Mouse (Mus musculus) stomach, postnatal 0 days (tissue): Measurements from ENCODE around the gene Psmd3.

ENCODE experiments used
- CTCF ChIP-seq: IDR thresholded peaks from 2 replicates; pipeline ENCODE4 v1.5.1; 2016; ENCODE audit warnings: antibody characterized with exemption, low read depth, mild to moderate bottlenecking, moderate library complexity
- EP300 ChIP-seq: optimal IDR thresholded peaks from 2 replicates; pipeline ENCODE3; 2016; ENCODE audit warnings: antibody characterized with exemption

DNA sequence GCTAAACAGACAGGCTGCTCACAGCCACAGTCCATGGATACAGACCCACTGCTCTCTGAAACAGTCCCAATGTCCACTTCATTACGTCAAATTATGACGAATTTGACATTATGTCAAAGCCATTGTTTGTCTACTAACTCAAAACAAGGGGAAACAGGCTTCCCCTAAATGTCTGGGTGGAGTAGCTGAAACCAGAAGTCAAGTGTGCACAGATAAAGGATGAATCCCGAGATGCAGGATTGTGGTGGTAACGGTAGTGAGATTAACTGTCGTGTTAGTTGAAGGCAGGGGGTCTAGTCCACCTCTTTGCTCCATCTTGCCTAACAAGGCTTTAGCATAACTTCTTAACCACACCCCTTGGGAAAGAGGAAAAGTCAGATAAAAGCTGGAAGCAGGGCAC, 9.9 kb upstream of the Psmd3 start:
- TF ChIP-seq EP300 (no peak), CTCF (no peak)
